Mouse (Mus musculus) right cerebral cortex, adult 18-20 months (tissue): ENCODE results near the gene Ccdc103.

Experiments
- DNase-seq: peaks from one replicate; pipeline ENCODE4 v3.0.0; 2022; ENCODE audit warnings: mixed read lengths

Ccdc103 gene

DNA sequence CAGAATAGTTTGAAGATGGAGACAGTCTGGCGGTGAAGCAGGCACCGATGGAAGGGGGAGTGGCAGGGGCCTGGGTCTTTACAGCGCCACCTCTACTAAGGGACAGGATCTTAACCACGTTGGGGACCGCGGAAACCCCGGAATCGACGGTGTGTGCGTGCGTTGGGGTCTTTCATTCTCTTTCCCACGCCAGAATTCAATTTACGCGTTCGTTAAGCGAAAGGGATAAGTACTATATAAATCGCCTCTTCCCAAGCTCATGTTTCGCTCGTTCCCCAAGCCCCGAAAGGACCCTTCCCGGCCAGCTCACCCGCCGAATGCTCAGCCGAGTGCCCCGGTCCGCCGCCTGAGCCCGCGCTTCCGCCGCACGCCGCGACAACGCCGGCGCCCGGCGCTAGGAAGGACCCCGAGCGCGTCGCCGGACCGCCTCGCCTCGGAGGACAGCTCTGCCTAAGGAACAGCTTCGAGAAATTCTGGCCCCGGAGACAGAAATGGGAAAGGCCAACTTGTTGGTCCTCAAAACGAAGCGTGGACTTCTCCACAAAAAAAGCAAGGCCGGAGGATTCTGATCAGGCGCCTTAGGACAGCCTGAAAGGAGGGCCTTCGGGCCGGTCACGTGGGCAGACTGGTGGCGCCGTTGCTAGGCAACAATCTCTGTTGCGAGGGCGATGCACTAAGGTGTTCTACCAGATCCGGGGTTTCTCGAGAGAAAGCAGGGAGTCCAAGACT is at the start of gene Ccdc103, which contains the start of gene Eftud2:
TSS of gene Ccdc103 (plus strand) at position 620 of the 729 bp plus-strand sequence.
TSS of gene Eftud2 (minus strand) at position 401 of the 729 bp plus-strand sequence.
- DNase-seq, result peak; percentile 93

DNA sequence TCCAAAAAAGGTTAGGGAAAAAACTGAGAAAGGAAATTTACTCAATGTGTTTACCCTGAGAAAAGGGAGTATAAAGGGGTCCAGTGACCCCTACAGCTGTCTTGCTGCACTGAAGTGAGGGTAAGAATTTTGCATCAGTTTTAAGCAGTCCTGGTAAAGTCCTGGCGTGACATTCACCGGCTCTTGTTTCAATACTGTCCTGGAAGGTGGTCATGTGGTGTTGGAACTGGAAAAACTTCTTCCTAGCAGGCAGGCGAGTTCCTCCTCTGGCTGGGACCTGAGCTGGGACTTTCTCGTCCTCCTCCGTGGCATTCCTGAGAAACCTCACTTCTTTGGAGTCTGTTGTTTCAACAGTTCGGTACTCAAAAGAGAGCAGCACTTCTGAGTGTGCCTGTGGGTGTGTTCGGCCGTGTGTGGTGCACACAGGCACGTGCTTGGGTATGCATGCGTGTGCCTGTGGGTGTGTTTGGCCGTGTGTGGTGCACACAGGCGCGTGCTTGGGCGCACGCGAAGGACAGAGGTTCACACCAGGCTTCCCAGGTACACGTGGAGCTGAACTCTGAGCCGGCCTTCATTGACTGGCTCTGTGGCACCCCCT is 48.2 kb upstream of the Ccdc103 start:
- no peak for DNase-seq

DNA sequence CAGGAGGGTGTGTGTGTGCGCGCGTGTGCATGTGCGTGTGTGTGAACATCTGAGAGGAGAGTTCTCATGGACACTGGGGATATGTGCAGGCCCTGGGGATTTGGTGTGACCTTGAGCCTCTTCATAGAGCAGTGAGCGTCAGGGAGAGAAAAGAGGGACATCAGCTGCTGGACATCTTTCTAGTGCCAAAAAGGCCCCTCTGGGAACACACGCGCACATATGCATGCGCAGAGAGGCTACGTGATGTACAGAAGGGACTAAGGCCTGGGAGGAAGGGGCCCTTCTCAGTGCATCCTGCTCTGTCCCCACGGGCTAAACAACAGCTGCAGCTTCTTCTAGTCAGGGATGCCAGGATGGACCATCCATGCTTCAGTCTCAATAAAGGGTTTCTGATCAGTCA is 46.8 kb upstream of the Ccdc103 start:
- DNase-seq, result no peak

DNA sequence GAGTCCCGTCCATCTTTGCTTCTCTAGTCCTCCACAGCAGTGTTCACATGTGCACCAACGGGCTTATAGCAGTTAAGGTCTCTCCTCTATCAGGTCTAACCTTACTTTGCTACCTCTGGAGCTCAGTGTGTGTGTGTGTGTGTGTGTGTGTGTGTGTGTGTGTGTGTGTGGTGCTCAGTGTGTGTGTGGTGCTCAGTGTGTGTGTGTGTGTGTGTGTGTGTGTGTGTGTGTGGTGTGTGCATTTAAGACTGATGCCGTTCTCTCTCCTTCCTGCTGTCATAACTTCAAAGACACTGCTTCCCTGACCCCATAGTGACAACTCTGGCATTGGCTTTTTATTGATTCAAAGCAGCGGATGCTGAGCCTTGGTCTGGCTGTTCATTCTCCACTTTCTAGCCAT is 45.5 kb upstream of the Ccdc103 start, which contains the start of gene Higd1b:
TSS of gene Higd1b (plus strand) at position 301 of the 400 bp plus-strand sequence.
- DNase-seq, result no peak

DNA sequence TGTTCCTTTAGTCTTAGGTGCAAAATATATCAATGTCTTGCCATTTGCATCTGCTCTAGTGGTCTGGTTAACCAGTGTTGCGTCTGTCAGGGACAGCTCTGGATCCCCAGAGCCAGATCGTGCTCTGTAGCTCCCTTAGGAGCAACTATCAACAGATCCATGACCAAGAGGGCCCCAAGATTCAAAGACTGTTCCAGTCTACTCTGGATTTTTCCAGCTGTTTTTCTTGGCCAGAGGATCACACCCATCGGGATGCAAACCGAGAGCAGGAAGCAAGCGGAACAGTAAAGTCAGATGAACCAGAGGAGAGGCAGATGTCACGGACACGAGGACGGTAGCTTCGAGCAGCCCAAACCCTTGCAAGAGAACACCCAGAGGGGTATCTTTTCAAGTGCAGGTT is 44.9 kb upstream of the Ccdc103 start:
- no peak for DNase-seq

DNA sequence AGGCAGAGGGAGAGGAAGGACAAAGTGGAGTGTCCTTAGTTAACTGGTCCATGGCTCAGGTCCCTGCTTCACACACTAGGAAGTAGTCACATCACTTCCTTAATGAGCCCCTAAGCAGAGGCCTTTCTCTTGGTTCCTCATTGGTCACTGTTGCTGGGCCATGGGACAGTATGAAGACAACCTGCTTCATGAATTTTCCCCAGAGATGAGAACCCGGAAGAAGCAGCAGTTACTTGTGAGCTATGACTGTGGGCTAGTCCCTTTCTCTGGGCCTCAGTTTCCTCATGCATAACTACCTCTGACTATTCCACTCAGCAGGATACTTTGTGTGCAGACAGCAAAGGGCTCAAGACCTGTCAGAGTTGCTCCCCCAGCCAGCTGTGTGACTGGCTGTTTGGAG is 43.6 kb upstream of the Ccdc103 start:
- no peak for DNase-seq

DNA sequence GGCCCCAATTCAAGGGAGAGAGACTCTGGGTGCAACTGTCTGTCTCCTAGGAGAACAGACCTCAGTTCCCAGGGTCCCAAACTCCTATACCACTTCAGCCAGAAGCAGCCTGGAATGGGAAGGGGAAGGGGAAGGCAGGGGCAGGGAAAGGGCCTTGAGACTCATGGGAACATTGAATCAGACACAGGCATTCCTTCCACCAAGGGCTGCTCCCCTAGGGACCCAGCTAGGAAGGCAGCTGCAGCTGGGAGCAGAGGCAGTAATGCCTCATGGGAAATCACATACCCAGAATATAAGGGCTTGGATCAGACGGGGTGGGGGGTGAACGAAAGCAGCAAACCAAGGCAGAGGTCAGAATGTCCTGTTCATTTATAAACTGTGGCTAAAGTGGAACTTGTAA is 42.9 kb upstream of the Ccdc103 start:
- DNase-seq, result no peak

DNA sequence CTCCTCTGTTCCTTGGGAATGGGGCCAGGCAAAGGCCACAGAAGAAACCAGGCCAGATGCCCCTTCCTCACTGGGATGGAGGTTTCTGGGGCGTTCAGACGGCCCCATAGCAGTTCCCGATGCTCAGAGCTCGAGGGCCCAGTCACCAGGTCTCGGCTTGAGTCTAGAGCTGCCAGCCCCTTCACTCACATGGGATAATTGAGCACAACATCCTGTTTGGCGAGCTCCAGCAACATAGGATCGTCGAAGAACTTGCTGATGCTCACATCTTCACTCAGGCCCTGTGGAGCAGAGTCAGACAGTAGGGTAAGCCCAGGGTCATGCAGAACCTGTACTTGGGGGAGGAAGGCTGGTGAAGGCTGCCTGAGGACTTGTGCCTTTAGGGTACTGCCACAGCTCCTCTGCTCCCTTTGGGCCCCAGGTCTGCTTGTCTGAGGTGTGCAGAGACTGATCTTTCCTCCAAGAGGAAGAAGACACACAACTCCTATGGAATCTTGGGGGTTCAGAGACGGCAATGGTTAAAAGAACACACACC is 42.3 kb upstream of the Ccdc103 start:
- DNase-seq, result no peak

DNA sequence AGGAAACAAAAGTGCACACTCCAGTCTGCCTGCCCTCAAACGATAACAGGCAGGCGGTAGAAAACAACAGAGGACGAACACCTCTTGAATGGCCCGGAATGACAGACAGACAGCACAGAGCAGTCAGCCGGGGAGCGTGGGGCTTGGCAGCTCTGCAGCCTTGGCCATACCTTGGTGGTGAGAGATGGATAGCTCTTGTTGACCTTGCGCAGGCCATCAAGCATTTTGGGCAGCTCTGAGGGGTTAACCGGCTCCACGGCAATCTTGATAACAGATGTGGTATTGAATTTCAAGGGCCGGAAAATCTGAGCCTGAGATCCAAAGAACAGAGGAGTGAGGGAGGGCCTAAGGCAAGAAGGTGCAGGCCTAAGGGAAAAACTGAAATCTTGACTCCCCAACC is 35.1 kb upstream of the Ccdc103 start:
- no peak for DNase-seq

DNA sequence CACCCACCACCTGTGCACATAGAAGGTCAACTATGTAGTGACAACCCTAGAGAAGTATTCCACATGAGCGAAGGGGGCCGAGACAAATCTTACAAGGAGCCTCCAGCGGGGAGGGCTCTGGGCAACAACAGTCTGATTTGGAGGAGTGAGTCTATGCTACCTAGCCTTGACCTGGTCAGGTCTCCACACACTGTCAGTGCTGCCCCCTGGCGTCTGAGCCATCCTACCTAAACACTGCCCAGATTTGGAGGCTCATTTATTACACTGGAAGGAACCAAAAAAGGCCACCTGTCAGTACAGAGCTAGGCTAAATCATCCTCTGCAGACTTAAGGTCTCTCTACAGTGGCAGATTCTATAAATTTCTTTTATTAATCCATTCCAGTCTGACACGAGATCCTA is 29.1 kb upstream of the Ccdc103 start:
- peak; percentile 12 for DNase-seq

DNA sequence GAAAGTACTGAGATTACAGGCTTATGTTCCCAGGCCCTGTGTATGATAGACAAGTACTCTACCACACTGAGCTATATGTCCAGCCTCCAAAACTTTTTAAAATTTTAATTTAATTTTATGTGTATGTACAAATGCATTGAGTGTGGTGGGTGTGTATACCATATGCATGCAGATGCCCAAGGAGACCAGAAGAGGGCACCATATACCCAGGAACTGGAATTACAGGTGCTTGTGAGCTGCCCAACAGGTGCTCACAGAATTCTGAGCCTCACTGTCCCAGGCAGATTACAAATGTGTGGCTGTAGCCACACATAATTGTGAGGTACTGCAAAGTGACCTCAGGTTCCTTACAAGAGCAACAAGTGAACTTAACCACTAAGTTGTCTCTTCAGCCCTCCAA is 27.2 kb upstream of the Ccdc103 start:
- DNase-seq, result no peak

DNA sequence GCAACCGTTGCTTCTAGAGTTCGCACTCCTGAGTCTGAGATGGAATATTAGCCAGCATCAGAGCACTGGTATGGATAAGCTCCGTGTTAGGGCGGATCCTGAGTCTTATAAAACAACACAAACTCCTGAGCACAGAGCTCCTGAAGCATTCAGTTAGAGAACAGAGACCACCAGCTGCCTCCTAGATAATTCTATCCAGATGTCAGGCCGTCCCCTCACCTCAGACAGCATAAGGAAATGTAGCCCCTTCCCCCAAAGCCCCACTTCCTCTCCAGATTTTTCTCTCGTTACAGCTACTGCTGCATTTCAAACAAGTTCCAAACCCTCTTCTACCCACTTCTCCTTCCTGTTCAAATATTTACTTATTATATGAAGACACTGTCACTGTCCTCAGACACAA is 25.1 kb upstream of the Ccdc103 start:
- DNase-seq, result no peak

DNA sequence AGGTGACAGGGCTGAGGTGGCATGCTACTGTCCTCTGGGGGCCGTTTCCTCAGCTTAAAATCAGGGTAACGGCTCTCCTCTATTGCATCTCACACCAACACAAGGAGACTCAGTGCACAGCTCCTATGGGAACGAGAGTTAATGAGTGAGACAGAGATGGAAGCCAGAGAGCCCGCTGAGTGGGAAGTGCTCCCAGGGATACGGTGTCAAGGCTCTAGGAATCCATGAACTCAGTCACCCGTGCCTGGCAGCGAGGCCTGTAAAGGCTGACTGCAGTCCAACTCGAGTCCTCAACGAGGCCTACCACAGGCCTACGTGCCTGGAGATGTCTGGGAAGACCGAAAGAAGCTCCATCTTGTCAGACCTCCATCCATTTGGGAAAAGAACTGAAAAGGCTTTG is 22.1 kb upstream of the Ccdc103 start:
- no peak for DNase-seq

DNA sequence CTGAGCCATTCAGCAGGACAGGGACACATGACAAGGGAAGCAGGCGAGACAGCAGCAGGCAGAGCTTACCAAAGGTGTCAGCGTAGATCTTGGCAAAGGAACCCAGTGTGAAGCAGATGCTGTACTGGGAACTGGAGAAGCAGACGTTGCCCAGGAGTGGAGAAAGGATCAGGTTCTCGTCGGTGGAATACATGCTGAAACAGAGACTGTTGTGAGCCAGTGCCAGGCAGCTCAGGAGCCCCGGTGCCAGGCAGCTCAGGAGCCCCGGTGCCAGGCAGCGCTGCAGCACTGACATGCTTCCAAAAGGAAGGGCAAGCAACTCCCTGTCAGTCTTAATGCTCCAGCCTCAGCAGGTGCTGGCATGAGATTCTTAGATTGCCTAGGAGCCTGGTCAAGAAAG is 21.1 kb upstream of the Ccdc103 start:
- DNase-seq, result peak; percentile 67

DNA sequence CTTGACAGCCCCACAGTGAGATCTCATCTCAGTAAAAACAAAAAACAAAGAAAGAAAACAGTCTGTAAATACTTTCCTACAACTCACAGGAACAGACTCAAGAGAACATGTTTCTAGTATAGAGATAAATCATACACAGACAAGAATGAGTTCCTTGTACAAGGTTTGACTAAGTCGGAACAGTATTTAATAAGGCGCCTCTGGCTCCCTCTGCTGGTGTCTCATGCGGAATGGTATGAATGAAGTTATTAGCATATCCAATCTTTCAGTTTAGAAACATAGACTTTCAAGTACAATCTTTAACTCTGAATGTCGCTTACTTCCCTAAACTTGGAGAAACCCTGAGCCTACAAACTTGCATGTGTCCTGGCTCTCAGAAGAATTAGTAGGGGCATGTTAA is 16.7 kb upstream of the Ccdc103 start:
- peak; percentile 51 for DNase-seq

DNA sequence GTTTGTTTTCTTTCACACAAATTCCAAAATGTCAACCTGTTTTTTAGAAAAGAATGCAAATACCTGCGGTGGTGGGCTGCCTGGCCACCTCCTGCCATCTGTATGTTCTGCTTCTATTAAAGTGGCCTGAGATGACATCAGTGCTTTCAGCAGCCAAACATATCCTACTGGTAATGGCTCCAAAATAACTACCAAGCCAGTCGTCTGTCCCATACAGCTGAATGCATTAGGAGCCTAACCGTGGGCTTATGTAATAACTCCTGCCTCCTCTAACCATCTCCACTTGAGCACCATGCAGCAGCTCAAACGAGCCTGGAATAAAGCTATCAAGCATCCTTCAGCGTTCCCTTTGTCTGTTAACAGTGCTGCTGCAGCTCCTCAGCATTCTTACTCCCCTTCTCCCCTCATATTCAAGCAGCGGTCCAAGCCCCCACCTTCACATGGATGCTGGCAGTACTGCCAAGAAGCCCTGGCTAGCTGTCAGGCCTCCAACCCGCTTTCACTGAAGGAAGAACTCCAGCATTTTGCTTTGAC is 6.1 kb upstream of the Ccdc103 start:
- DNase-seq, result peak; percentile 80

DNA sequence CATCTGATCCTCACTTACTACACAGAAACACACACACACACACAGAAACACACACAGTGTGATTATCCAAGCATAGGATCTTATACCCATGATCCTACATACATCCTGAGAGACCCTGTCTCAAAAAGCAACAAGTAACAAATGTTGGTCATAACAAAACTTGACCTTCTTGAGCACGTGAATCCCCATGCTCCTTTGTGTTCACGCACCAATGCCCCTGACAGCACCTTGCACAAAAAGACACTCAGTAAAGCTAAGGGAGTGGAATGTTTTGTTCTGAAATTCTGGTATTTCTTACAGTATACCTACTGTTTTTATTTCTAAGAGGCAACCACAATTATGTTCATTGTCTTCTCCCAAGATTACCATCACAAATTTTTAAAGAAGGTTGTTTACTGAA is 1.4 kb upstream of the Ccdc103 start:
- DNase-seq, result no peak

DNA sequence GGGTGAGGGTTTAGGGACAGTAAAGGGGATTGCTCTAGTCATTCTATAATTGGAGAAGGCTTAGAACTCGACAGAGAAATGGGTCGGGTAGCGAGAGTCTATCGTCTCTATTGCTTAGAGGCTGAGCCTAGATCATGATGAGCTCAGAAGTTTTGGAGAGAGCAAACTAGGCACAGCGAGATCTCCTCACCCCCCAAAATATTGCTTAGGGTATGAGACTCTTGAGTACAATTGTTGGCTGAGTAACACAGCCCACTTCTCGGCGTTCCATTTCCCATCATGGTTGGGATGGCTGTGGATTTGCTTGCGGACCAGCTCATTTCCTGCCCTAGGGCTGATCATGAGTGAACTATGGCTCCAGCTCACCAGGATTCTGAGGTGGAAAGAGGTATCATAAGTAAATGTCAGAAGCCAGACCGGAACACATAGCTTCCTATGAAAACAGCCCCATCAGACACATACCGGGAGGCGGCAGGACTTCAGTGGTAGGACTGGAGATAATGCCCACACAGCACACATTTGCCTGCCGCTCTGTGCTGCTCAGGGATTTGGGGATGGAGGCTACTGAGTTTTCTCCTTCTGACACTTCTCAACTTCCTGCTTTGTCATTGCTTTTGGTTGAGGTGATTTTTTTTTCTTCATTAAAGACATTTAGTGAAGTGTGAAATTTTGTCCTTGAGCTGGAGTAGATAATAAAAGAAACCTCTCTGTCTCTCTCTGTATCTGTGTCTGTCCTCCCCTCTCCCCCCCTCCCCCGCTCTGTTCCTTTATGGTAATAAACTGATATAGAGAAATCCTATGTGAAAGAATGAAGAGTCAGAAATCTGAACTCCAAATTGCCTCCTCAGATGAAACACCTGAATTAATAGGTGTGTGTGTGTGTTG is 552 bp downstream of the Ccdc103 start:
- no peak for DNase-seq

DNA sequence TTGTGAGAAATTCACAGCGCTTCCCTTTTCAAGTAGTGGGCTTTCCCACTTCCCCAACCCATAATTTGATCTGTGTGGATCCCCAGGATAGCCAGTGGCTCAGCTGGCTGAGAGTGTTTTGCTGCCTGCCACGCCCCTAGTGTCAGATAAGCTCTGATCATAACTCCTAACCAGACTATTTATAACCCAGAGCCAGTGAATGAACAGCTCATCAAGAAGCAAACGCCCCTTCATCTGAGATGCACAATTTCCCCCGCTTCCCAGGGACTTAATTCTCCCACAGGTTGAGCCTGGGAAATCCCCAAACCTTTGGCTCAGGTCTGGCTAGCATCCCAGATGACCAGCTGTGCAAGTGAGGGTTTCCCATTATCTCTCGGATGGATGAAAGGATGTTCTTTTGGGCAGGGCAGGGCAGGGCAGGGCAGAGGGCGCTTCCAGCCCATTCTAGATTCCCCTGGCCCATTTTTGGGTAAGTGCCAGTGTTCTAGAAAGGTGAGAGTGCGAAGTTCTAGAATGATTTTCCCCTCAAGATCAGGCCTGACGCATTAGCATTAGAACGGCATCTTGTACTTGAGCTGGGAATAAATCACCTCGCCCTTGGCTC is 3.7 kb downstream of the Ccdc103 start, which contains the start of gene Fam187a:
TSS of gene Fam187a (plus strand) at position 554 of the 604 bp plus-strand sequence.
- DNase-seq, result no peak

DNA sequence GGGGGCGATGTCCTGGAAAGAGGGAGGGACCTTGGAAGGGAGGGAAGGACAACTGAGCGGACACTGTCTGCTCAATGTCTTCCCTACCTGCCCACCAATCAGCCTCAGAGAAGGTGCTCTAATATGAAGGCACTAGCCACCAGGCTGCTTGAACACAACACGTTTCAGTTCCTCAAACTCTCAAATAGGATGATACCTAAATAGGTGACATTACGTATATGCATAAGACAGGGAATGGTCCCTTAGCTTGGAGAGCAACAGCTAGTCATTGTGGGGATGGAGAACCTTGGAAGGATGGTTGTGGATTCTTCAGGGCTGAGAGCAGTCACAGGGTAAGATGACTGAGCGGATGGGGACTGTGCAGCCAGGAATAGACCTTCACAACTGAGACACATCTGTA is 6.4 kb downstream of the Ccdc103 start:
- DNase-seq, result no peak

DNA sequence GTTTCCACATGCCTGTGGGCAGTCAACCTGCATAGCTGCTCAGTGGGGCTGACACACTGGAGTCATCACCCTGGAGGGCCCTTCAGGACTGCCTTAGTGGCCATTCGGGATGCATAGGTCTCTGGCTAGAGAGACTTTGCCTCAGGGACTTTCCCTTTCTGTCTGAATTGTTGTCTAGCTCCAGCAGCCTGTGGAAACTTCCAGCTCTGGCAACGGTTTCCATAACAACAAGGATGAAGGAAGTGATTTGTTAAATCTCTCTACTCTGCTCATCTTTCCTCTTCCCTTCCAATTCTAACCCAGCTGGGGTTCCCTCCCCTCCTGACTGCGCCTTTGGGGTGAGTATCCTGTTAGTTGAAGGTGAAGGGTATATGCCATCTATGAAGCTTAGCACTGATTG is 7.1 kb downstream of the Ccdc103 start:
- DNase-seq, result peak; percentile 63

DNA sequence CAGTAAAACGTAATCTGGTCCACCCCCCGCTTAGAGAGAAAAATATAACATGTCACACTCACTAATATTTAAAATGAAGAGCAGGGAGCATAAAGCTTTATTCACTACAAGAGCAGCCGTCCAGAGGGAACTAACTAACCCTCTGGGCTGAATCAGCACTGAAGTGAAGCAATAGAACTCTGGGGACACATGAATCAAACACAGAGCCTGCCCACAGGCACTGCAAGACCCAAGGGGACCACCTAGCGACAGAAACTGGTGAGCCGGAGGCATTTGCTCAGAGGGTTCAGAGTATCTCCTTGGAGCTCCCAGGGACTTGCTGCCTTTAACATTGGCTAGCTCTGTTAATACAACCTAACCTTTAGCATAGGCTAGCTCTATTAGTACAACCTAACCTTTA is 9.1 kb downstream of the Ccdc103 start:
- DNase-seq, result no peak
